Mouse (Mus musculus) heart, embryonic 14.5 days (tissue): ENCODE data around the gene Gabpa. TPM values are rescaled to one million over a fixed set of nuclear protein-coding genes. Genes with fewer than 3 reads are reported as not detected.

ENCODE experiments used
- ATAC-seq: fragments of 200-750 bp; cut with Nextera tagmentation; 2 replicates; pipeline ENCODE4 v1.8.0; 2017; ENCODE audit warnings: low read depth, moderate TSS enrichment; ENCODE audit not compliant: insufficient number of reproducible peaks, insufficient read depth, low FRiP score
- H3K27ac ChIP-seq, 2 experiments: fragments of 200-500 bp in 1 of 2; fragments of 300-500 bp in 1 of 2; sonication (generic) in 1 of 2; replicated peaks in 1 of 2; 2 replicates each; pipeline ENCODE4 v1.5.1; 2012 to 2014; ENCODE audit warnings: low read depth in 2 of 2, low read length in 2 of 2, control low read depth in 1 of 2, mild to moderate bottlenecking in 1 of 2, mixed read lengths in 1 of 2; ENCODE audit not compliant: control insufficient read depth in 1 of 2, insufficient read depth in 1 of 2
- H3K27me3 ChIP-seq: fragments of 300-500 bp; sonication (generic); 2 replicates; pipeline ENCODE4 v1.6.1; 2014; ENCODE audit warnings: mild to moderate bottlenecking, low read length, control low read depth; ENCODE audit not compliant: control insufficient read depth, insufficient read depth
- H3K36me3 ChIP-seq: fragments of 300-500 bp; sonication (generic); 2 replicates; pipeline ENCODE4 v1.6.1; 2014; ENCODE audit warnings: mild to moderate bottlenecking, control low read depth, low read length, mixed read lengths; ENCODE audit not compliant: control insufficient read depth, insufficient read depth
- H3K4me1 ChIP-seq, 2 experiments: fragments of 200-500 bp in 1 of 2; fragments of 300-500 bp in 1 of 2; sonication (generic) in 1 of 2; 2 replicates each; pipeline ENCODE4 v1.6.1; 2012 to 2014; ENCODE audit warnings: low read length in 2 of 2, control low read depth in 1 of 2, mixed read lengths in 1 of 2; ENCODE audit not compliant: control insufficient read depth in 2 of 2, insufficient read depth in 2 of 2
- H3K4me2 ChIP-seq: fragments of 300-500 bp; sonication (generic); 2 replicates; pipeline ENCODE4 v1.6.1; 2014; ENCODE audit warnings: mild to moderate bottlenecking, low read length
- H3K4me3 ChIP-seq, 2 experiments: fragments of 200-500 bp in 1 of 2; fragments of 300-500 bp in 1 of 2; sonication (generic) in 1 of 2; 2 replicates each; pipeline ENCODE4 v1.5.1; 2012 to 2014; ENCODE audit warnings: low read length in 2 of 2, mild to moderate bottlenecking in 2 of 2, control low read depth in 1 of 2, low read depth in 1 of 2, moderate library complexity in 1 of 2; ENCODE audit not compliant: control insufficient read depth in 1 of 2, insufficient read depth in 1 of 2
- H3K9ac ChIP-seq: fragments of 300-500 bp; sonication (generic); 2 replicates; pipeline ENCODE4 v1.6.1; 2014; ENCODE audit warnings: mild to moderate bottlenecking, low read length
- H3K9me3 ChIP-seq: fragments of 300-500 bp; sonication (generic); 2 replicates; pipeline ENCODE4 v1.6.1; 2016; ENCODE audit warnings: low read length, control low read depth; ENCODE audit not compliant: control insufficient read depth
- WGBS: fragments of 180-500 bp; shearing (Covaris S2); extraction: QIAGEN DNeasy Blood & Tissue Kit; methylation state at CpG from one replicate; pipeline ENCODE4 v1.1.7; 2014; 5-methylcytosine and 5-hydroxymethylcytosine counted together
- polyA plus RNA-seq: library from polyadenylated mRNA; unstranded; fragments of >200 nt; fragmentation: Nextera tagmentation; extraction: Ambion mirVana; gene quantifications from 2 replicates; pipeline ENCODE4 v1.2.1, GENCODE M21; 2014

Gene Gabpa
- polyA plus RNA-seq, 1 experiment from 2014 or later, result 37.2 TPM

- H3K4me1 ChIP-seq, result no peaks in the 10 kb centered on the region
- no peaks in the 10 kb centered on the region for H3K36me3 ChIP-seq
- H3K9me3 ChIP-seq, result no peaks in the 10 kb centered on the region
- H3K27ac ChIP-seq, result no peak overlapping the region
- ATAC-seq, result no peak
- H3K4me2 ChIP-seq, result no peak overlapping the region
- no peaks in the 10 kb centered on the region for H3K27me3 ChIP-seq
- no peak overlapping the region for H3K4me3 ChIP-seq
- WGBS, result 74% methylated on average over 8 of the region's 8 CpGs
- no peak overlapping the region for H3K9ac ChIP-seq
Measured at GRCm38 (mm10) chr16:84881754-84882321, 47.1 kb downstream of the Gabpa start.

GRCm38 (mm10) chr16:84884572-84884971 lies 49.8 kb downstream of the Gabpa start:
- Histone ChIP-seq H3K36me3 (no peaks in the 10 kb centered on the region), H3K27me3 (no peaks in the 10 kb centered on the region), H3K4me2 (no peak overlapping the region), H3K9ac (no peak overlapping the region), H3K9me3 (no peaks in the 10 kb centered on the region), H3K27ac (no peak overlapping the region), H3K4me3 (no peak overlapping the region), H3K4me1 (peaks cover 3 to 6% of the 10 kb centered on the region in 2 experiments; a peak in 2 of 4 replicates)
- 76% methylated on average over 8 of the region's 8 CpGs for WGBS
- ATAC-seq, result no peak

- 80% methylated on average over 4 of the region's 4 CpGs for WGBS
- no peaks in the 10 kb centered on the region for H3K36me3 ChIP-seq
- no peak overlapping the region for H3K4me2 ChIP-seq
- H3K9ac ChIP-seq, result no peak overlapping the region
- ATAC-seq, result no peak
- no peaks in the 10 kb centered on the region for H3K9me3 ChIP-seq
- no peak overlapping the region for H3K27ac ChIP-seq
- H3K4me1 ChIP-seq, result no peaks in the 10 kb centered on the region
- no peaks in the 10 kb centered on the region for H3K27me3 ChIP-seq
- H3K4me3 ChIP-seq, result no peak overlapping the region
Measured at GRCm38 (mm10) chr16:84902995-84903394, 68.3 kb downstream of the Gabpa start.

- H3K4me2 ChIP-seq, result no peak overlapping the region
- no peaks in the 10 kb centered on the region for H3K9me3 ChIP-seq
- H3K27ac ChIP-seq, result no peak overlapping the region
- no peak overlapping the region for H3K4me3 ChIP-seq
- H3K36me3 ChIP-seq, result no peaks in the 10 kb centered on the region
- WGBS, result 86% methylated on average over 8 of the region's 8 CpGs
- ATAC-seq, result no peak
- no peaks in the 10 kb centered on the region for H3K4me1 ChIP-seq
- no peak overlapping the region for H3K9ac ChIP-seq
- no peaks in the 10 kb centered on the region for H3K27me3 ChIP-seq
Measured at GRCm38 (mm10) chr16:84911477-84912165, 76.9 kb downstream of the Gabpa start.

Other genes starting within 250 kb of the Gabpa start
- 52.3 and 54.5 TPM in 2 replicates for gene Mrpl39, start 99.2 kb upstream of the Gabpa start, polyA plus RNA-seq
- gene Jam2, start 60.8 kb upstream of the Gabpa start, polyA plus RNA-seq, result 10.3 and 10.8 TPM in 2 replicates
- 1,923 and 2,054 TPM in 2 replicates for gene Atp5j, start 700 bp downstream of the Gabpa start, polyA plus RNA-seq